Mouse (Mus musculus): ENCODE measurements around the gene Zbtb32.

Zbtb32 gene

DNA sequence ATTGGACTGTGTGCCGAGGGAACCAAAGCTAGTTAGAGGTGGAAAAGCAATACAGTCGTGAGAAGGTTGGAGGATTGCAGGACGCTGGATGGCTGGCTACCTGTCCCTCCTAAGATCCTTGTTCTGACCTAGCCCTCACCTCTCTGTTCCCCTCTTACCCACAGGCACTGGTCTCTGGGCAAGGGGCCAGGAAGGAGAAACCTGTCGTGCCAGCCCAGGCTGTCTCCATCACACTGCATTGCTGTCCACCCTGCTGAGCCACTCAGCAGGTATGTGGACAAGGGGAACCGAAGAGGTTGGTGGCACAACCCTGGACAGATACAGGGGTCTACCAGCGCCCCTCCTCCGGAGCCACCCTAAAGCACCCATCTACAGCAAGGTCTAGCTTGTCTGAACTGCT is 1.9 kb upstream of the Zbtb32 start:
- peak; percentile 64 to 70 for DNase-seq (ENCODE audit: low spot score in 2 of 2)

DNA sequence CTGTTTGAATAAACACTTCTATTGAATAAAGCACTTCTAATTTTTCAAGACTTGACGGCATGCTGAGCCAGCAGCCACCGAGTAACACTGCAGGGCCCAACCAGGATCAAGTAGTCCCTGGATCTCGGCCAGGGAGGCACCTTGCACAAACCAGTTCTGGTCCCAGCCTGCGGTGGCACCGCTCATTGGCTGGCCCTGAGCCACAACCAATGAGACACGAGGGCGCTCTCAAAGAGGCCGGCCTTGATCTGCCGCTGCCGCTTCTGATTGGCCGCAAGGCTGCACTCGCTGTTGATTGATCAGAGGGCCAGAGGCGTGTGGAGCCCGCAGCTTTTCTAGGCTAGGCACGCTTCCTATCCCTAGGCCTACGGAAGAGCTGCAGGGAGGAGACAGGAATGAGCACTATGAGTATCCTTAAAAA is 1.2 kb upstream of the Zbtb32 start:
- DNase-seq (ENCODE audit: low spot score in 2 of 2): peak; percentile 83 to 89

DNA sequence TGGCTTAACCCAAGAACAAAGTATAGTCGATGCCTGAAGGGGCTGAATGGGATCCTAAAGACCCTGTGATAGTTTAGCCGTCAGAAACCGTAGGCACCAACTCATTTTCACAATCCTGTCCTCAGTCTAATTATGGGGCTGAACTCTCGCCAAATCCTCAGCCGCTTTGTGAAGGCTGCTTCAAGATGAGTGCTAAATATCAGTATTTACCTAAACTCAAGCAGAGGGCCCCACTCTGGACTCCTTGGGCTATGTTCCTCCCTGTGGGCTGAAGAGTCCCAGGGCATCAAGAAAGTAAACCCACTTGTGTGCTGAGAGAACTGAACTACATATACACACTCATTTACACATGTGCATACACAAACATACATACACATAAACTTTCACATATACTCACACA is 1.9 kb downstream of the Zbtb32 start:
- DNase-seq (ENCODE audit: low spot score in 2 of 2): no peak

DNA sequence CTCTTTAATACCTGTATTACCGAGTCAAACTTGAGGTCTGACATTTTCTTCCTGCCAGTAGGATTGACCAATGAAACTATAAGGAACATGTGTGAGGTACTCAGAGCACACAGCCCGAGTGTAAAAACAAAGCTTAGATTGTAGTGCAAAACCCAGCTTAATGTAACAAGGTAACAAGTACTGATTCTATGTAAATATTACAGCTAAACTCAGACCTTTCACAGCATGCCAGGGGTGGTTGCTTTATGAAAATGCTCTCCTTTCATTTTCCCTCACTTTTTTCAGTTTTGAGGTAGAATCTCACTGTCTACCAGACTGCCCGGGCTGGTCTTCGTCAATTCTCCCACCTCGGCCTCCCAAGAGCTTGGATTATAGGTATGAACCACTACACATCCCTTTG is 2.6 kb downstream of the Zbtb32 start:
- no peak for DNase-seq (ENCODE audit: low spot score in 2 of 2)

DNA sequence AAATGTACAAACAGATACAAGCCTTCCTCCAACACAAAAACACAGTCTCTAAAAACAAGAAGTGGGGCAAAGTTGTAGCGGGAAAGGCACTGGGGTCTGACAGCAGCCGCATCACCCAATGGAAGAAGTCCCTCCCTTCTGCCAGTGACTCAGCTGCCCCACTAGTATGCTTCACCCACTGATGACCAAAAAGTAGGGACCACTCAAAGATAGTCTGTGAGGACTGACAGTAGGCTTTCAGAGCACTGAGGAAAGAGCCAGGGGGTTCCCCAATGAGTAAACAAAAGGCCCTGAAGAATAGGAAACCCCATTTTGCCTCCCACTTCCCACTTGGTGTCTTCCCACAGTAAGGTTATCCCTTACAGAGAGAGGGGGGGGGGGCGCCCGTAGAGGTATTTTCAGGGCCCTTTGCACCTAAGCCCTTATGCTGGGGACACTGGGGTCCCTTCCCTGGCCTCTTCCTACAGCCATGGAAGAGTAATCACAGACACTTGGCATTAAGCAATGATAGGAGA is 4.1 kb downstream of the Zbtb32 start:
- no peak for DNase-seq (ENCODE audit: low spot score in 2 of 2)

DNA sequence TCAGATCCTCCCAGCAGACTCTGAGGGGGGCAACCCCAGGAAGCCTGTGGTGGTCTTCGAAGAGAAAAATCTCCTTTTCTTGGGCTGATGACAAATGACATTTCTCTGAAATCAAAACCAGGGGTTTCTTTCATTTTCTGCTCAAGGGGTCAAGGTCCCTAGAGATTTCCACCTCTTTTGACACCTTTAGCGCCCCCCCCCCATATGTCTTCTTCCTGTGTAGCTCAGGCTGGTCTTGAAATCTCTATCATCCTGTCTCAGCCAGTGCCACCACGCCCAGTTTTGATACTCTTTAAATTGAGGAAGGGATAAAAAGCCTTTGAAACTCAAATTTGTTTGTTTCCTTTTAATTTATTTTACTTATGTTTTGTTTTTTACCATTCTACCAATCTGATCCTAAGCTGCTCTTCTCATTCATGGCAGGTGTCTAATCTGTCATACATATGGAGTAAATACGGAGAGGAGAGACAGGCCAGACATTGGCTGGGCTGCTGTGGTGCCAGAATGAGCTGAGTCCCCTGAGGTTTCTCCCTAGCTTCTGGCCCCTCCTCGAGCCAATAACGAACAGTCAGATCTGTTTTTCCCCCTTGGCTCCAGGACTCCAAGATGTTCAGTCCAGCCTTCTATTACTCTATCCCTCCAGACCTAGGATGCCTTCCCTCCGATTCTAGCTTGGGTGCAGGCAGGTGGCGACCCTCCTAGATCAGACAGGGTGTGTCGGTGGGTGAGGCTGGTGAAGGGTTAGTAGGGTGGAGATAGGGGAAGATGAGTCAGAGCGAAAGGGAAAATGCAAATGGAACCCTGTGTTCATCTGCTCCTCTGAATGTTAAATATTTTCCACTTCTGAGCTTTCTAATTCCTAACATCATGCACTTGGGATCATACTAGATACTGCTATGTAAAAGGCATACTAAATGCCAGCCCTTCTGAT is 4.9 kb downstream of the Zbtb32 start:
- no peak for DNase-seq (ENCODE audit: low spot score in 2 of 2)

DNA sequence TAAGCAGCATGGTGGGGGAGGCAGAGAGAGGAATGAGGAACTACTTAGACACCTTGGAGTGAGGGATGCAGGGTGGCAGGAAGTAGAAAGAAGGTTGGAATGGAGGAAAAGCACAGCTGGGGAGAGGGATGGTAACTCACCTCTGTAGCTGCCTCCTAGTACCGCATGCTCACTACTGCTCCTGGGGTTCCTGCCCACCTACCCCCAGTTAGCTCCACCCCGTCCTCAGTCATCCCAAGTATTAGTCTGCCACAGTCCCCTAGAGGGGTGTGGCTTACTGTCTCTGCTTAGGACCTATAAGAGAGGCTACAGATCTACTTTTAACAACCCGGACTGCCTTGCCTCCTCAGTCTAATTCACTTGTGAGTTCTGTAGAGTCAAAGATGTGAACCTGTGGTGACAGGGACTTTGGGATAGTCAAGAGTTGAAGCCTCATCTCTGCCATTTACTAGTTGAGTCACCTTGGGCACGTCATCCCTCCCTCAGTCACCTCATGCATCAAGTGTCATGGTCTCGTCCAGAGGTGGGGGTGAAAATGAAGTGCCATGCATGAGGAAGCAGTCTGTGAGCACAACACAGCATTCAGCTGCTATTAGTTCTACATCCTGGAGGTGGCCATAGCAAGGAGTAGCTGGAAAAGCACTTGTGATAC is 5.8 kb downstream of the Zbtb32 start:
- no peak for DNase-seq (ENCODE audit: low spot score in 2 of 2)

DNA sequence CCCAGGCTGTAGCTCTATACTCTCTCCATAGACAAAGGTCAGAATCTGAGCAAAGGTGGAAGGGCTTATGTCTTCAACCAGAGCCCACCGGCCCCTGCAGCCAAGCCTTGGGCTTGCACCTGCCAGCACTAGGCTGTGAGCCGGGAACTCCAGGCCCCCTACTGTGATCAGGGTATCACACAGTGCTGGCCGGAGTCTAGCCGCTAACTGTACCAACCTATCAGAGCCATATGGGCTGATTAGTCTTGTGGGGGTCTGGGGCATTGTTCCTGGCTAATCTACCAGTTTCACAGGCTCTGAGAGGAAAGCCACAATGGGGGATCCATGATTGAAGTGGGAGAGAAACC is 7.1 kb downstream of the Zbtb32 start:
- no peak for DNase-seq (ENCODE audit: low spot score in 2 of 2)

DNA sequence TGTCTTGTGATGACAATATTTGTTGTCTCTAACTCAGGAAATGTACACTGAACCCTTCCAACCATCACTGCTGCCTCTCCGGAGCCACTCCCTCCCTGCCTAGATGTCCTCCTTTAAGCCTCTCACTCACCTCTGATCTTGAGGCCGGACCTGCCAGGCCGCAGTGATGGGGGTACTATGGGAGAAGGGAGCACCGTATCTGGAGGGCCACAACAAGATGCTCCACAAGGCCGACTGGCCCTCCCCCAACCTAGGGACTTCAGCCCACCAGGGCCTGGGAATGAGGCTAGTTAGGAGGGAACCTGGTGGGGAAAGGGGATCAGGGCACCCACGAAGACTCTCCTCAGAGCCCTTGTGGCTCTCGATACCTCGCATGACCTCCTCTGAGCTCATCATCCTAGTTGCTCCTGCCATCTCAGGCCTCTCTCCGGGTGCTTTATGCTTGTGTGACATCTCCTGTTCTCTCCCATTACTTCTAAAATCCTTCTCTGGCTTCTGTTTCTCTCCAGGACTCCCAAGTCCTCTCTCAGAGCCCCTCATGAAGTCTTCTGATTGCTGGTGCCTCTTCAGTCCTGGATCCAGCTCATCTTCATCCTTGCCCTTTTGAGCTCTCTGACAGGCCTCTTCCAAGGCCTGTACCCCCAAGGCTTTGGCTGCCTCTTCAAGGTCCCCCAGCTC is 7.6 kb downstream of the Zbtb32 start:
- no peak for DNase-seq (ENCODE audit: low spot score in 2 of 2)

DNA sequence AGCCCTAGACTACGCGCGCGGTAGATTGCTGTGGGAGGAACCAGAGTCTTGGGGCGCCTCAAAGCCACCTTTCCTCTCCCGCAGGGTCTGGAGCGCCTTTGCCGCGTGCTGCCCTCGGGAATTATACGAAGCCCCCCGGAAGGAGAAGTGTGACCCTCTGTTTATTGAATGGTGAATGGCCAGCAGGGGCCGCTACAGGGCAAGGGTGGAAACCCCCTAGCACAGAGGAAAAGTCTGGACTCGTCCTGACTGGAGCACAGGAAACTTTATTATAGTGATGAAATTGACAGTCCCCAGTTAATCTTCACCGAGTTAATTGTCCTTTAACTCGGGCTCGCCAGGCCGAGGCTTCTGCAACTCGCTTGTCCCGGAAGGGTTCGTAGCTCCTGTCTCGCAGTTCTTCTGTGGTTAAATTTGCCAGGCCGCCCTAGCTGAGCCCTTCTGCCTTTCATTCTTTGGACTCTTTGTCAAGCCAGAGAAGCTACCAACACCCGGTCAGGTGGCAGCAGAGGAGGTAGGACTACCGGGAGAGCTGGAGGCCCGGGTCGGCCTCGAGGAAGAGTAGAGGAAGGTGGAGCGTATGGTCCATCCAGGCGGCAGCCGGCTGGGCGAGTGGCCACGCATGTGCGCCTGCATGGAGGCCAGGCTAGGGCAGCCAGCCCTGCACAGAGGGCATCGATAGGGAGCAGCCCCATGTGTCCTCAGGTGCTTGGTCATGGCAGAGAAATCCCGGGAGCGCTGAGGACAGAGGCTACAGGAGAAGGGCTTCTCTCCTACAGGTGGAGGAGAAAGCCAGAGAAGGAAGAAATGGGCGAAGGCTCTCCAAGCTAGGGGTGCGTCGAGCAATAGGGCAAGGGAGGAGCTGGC is 9.0 kb downstream of the Zbtb32 start:
- DNase-seq (ENCODE audit: low spot score in 2 of 2): peak; percentile 76 to 88

DNA sequence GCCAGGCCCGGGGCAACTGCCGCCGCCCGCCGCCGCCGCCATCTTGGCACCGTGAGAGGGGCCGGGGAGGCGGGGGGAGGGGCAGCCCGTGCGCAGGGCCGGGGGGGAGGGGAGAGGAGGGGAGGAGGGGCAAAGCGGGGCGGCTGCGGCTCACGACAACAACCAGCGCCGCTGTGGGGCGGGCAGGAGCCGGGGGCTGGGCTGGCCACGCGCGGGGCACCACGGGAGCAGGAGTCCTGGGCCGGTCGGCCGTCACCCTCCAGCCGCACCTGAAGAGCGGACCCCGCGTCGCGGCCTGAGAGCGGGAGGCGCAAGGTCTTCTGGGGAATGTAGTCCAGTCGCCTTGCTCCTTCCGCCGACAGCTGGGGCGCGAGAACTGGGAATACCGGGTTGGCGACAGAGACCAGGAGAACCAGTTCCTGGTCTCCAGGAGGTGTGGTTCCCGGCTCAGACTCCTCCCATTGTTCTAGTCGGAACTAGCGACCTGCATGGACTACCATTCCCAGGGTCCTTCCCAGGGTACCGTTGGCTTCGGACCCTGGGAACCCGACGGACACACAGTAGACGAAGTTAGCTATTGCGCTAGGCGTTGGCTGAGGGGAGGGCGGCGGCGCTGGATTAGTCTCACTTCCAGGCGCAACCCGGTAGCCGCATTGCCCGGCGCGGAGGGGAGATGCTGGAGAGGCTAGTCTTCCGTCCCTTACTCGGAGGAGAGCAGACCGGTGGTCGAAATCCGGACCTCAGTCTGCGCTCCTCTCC is 9.9 kb downstream of the Zbtb32 start, which contains the start of gene Kmt2b:
TSS of gene Kmt2b (minus strand) at position 51 of the 759 bp plus-strand sequence.
- peak; percentile 95 to 97 for DNase-seq (ENCODE audit: low spot score in 2 of 2)

DNA sequence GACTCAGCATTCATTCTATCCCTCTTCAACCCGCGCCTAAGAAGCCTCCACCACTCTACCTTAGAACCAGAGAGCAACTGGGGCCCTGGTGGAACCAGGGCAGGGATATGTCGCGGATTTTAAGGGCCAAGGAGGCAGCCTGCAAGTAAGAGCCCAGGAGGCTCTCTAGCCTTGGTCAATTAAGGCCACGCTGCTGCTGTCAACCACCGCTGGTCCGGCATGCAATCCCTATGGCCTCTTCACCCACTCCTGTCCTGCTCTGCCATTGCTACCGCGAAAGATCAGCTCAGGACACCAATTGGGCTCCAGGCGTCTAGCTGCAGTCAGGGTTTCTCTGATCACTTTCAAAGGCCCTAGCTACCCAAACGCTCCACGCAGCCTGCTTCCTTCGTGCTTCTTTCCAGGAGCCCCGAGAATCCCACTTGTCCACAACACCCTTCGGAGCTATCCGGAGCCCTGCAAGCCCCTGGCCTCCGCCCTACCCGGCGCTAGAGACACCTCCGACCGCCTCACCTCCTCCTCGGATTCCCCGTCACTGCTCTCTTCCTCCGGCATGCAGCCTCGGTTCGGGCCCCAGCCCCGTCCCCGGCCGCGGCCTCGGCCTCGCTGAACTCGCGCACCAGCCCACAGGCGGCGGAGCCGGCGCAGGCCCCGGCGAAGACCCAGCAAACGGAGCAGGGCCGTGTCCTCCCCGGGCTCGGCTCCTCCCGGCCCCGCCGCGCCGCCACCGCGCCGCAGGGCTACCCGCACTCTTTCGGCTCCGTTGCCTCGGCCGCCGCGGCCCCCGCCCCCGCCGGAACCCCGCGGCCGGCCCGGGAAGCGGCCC is 10.7 kb downstream of the Zbtb32 start:
- DNase-seq (ENCODE audit: low spot score in 2 of 2): no peak

DNA sequence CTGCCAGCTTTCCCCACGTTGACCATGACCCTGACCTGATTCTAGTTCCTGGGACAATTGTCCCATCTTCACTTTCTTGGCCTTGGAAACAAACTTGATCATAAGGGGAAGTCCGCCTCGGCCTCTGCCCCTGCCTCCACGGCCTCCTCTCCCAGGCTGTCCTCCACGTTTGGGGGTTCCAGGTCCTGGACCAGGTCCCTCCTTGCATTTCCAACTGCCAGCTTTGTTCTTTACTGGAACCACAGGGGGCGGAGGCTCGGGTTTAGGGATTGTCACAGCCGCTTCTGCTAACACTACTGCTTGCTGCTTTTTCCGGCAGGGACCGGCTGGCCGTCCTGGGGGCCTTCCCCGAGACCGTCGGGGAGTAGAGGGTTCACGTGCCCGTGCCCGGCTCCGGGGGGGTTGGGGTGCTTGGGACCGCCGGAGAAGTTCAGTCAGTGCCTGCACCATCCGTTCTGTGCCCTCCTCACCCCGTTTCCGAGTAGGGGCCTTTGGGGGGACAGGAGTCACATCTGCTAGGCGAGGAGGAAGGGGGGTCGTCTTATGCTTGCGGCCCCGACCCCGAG is 12.2 kb downstream of the Zbtb32 start:
- no peak for DNase-seq (ENCODE audit: low spot score in 2 of 2)

DNA sequence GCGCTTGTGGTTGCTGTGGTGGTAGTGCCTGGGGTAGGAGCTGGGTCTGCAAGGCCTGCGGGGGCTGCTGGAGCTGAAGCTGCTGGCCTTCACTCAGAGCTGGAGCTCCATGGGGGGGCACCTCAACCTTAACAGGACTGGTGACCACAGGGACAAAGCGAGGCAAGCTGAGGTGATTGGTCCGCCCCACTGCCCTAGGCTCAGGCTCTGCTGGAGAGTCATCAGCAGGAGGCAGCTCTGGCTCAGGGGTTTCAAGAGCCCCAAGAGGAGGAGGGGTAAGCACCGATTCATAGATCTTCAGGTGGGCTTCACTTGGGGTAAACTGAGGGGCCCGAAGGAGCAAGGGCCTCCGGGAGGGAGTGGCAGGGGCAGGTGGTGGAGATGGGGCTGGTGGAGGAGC is 13.5 kb downstream of the Zbtb32 start:
- DNase-seq (ENCODE audit: low spot score in 2 of 2): no peak

DNA sequence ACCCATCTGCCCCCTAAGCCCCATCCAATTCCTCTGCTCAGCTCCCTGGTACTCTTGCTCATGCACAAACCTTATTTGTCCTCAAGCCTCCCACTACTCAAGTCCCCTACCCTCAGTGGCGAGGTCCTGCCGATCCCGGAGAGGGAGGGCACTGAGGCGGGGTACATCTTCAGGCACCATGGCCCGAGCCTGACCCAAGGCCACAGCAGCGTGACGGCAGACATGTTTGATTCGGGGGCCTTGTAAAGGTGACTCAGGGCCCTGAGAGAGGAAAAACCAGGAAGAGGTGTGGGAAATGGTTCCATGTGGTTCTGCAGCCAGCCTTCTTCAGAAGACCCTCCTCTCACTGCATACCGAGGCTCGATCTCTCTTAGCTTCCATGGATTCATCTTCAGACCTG is 14.4 kb downstream of the Zbtb32 start:
- no peak for DNase-seq (ENCODE audit: low spot score in 2 of 2)

DNA sequence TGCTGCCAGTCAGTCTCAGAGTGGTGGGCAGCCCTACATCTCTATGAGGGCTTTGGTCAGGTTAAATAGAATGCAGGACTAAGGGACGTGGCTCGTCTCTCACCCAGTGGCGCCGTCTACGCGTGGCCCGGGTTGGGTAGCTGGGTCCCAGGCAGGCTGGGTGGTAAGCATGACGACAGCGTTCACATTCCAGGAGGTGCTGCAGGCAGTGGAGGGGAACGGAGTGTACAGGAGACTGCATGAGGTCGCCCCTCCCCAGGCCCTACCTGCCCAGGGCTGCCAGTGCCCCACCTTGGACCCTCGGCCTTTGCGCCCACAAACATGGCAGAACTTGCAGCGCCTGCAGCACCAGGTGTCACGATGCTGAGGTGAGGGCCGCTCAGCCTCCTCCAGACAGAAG is 17.2 kb downstream of the Zbtb32 start:
- no peak for DNase-seq (ENCODE audit: low spot score in 2 of 2)

DNA sequence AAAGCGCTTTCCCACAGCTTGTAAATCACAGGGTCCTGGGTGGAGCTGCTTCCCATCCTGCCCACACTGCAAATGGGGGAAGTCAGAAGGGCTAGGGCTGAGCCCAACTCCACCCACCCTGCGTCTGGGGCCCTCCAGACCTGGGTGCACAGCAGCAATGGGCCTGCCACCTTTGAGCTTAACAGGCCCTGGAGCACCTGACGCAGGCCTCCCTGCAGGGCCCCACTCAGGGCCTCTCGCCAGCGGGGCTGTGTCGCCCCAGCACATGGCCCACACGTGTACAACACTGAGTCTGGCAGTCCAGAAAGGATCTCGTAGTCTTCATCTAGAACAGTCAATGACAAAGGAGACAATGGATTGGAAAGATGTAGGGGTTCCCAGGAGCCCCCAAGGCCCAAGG is 18.8 kb downstream of the Zbtb32 start:
- no peak for DNase-seq (ENCODE audit: low spot score in 2 of 2)

DNA sequence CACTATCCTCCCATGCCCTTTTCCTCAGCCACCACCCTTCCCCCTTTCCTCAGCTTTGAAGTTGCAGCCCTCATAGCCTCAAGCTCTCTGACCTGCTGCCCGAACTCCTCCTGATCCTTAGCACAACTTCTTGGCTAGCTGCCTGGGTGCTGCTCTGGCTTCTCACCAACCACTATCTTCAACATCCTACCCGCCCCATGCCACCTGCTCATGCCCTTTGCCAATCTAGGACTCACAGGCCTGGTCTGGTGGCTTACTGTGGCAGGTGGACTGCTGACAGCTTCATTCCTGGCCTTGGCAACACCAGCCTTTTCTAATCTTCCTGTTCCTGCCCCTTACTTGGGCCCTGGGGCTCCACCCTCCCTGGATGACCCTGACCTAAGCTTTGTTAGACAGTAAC is 25.7 kb downstream of the Zbtb32 start:
- DNase-seq (ENCODE audit: low spot score in 2 of 2): no peak

DNA sequence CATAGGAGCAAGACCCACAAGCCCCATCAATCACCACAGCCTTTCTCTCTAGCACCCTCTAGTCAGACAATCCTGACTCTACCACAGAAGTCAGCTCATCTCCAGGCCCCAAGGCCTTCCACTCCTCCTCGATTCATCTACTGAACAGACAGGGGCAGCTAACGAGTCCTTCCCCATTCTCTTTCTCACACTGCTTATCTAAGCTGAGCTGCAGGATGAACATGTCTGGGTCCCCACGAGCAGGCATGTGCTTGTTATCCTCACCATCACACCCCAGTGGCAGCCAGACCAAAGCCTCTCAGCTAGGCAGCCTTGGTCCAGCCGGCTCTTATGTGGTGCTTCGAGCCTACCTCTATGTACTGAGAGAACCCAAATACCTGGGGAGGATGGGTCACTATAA is 26.3 kb downstream of the Zbtb32 start:
- no peak for DNase-seq (ENCODE audit: low spot score in 2 of 2)

DNA sequence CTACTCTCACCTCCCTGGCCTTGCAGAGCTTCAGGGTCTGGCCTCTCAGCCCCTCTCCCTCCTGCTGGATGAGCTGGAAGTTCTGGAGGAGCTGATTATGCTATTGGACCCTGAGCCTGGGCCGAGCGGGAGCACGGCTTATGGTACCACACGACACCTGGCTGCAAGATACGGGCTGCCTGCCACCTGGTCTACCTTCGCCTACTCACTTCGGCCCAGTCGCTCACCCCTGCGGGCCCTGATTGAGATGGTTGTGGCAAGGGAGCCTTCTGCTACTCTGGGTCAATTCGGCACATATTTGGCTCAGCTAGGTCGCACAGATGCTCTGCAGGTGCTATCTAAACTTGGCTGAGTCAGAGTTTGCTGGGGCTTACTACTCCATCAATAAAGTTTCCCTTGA is 31.2 kb downstream of the Zbtb32 start:
- DNase-seq (ENCODE audit: low spot score in 2 of 2): no peak
